Mouse (Mus musculus) embryonic fibroblast, embryonic 13.5 days (primary cell): ENCODE data around the gene Gpr39. TPM values are rescaled to one million over a fixed set of nuclear protein-coding genes. Genes with fewer than 3 reads are reported as not detected.

Experiments used
- H3K27ac ChIP-seq: 2 replicates; pipeline ENCODE4 v1.5.1; 2012; ENCODE audit warnings: low read length, control low read depth, inconsistent platforms; ENCODE audit not compliant: insufficient read depth
- H3K4me1 ChIP-seq: 2 replicates; pipeline ENCODE4 v1.6.1; 2011; ENCODE audit warnings: low read length; ENCODE audit not compliant: control insufficient read depth, insufficient read depth
- H3K4me3 ChIP-seq: 2 replicates; pipeline ENCODE4 v1.5.1; 2011; ENCODE audit warnings: mild to moderate bottlenecking, control low read depth, low read length; ENCODE audit not compliant: insufficient read depth
- CTCF ChIP-seq: IDR thresholded peaks from 2 replicates; pipeline ENCODE4 v1.5.1; 2011; ENCODE audit warnings: mild to moderate bottlenecking, control low read depth, low read length, moderate library complexity, borderline replicate concordance; ENCODE audit not compliant: insufficient read depth
- POLR2A ChIP-seq: IDR thresholded peaks from 2 replicates; pipeline ENCODE4 v1.6.1; 2011; ENCODE audit warnings: low read depth, mild to moderate bottlenecking, control low read depth, low read length, moderate library complexity
- polyA plus RNA-seq: library from polyadenylated mRNA; stranded (reverse); fragments of >200 nt; gene quantifications from 2 replicates; pipeline ENCODE4 v1.2.4, GENCODE M21; 2011; ENCODE audit warnings: low read depth; ENCODE audit not compliant: missing spikeins, insufficient read length

Gene Gpr39
- polyA plus RNA-seq, 1 experiment = 1.2 TPM

GRCm38 (mm10) chr1:125662058-125662457, 14.7 kb upstream of the Gpr39 start:
- H3K4me3 ChIP-seq = no peak overlapping the region
- H3K4me1 ChIP-seq = peaks cover 5% of the 10 kb centered on the region
- TF ChIP-seq POLR2A (no peak), CTCF (no peak)
- H3K27ac ChIP-seq = no peak overlapping the region

GRCm38 (mm10) chr1:125662660-125663059, 14.1 kb upstream of the Gpr39 start:
- TF ChIP-seq CTCF (no peak), POLR2A (no peak)
- no peak overlapping the region for H3K27ac ChIP-seq
- peaks cover 5% of the 10 kb centered on the region for H3K4me1 ChIP-seq
- no peak overlapping the region for H3K4me3 ChIP-seq

DNA sequence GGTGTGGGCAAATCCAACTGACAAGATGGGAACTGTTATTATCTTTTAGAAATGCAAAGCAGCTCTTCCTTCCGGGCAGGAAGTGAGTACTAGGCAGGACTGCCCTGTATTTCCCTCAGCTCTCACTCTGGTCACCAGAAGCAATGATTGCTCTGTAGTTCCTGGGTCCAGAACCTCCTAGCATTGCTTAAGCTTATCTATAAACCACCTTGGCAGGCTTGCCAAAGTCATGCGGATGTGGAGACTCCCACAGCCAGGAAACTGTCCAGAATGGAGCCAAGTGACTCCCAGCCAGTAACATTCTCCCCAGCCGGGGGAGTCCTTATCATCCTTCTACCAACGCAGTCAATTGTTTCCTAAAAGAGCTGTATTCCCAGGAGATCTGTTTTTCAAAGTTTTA, 13.7 kb upstream of the Gpr39 start:
- Histone ChIP-seq H3K4me3 (no peak overlapping the region), H3K27ac (no peak overlapping the region), H3K4me1 (peaks cover 5% of the 10 kb centered on the region)
- TF ChIP-seq CTCF (no peak), POLR2A (no peak)

DNA sequence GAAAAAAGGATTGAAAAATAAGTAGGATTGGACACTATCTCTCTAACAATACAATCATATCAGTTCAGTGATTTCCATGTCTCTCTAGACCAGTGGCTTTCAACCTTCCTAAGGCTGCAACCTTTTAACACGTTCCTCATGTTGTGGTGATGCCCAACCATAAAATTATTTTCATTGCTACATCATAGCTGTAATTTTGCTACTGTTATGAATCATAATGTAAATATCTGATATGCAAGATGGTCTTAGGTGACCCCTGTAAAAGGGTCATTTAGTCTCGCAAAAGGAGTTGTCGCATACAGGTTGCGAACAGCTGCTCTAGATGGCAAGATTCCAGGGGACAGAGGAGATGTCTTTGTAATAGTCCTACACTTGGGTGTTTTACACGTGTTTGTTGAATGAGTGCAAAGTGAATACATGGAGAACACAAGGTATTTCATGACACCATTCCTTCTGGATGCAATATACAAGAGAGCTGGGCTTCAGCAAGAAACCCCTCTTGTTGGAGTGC, 11.6 kb upstream of the Gpr39 start:
- H3K4me3 ChIP-seq = no peak overlapping the region
- H3K27ac ChIP-seq = no peak overlapping the region
- H3K4me1 ChIP-seq = peaks cover 5% of the 10 kb centered on the region
- TF ChIP-seq CTCF = no peak
- no peak for TF ChIP-seq POLR2A

DNA sequence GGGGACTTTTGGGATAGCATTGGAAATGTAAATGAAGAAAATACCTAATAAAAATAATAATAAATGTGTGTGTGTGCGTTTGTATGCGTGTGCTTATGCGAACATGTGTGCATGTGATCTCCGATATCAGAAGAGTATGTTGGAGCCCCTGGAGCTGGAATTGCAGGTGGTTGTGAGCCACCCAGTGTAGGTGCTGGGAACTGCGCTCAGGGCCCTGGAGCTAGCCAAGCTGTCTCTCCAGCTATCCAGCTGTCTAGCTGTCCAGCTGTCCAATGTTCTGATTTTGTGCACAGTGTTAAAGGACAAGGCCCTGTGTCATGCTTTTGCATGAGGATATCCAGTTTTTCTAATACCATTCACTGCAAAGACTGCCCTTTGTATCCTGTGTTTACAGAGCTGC, 7.8 kb upstream of the Gpr39 start:
- Histone ChIP-seq H3K4me1 (peaks cover 5% of the 10 kb centered on the region), H3K27ac (no peak overlapping the region), H3K4me3 (no peak overlapping the region)
- no peak for TF ChIP-seq CTCF
- TF ChIP-seq POLR2A = no peak

- TF ChIP-seq CTCF (no peak), POLR2A (no peak)
- Histone ChIP-seq H3K27ac (no peak overlapping the region), H3K4me1 (peaks cover 11% of the 10 kb centered on the region), H3K4me3 (no peak overlapping the region)
Observed at GRCm38 (mm10) chr1:125675186-125675585, 1.6 kb upstream of the Gpr39 start.

GRCm38 (mm10) chr1:125677286-125677685, 491 bp downstream of the Gpr39 start:
- Histone ChIP-seq H3K4me1 (peaks cover 11% of the 10 kb centered on the region), H3K27ac (peak overlapping the region; percentile 23; the same call in 1 of the 2 replicates)

DNA sequence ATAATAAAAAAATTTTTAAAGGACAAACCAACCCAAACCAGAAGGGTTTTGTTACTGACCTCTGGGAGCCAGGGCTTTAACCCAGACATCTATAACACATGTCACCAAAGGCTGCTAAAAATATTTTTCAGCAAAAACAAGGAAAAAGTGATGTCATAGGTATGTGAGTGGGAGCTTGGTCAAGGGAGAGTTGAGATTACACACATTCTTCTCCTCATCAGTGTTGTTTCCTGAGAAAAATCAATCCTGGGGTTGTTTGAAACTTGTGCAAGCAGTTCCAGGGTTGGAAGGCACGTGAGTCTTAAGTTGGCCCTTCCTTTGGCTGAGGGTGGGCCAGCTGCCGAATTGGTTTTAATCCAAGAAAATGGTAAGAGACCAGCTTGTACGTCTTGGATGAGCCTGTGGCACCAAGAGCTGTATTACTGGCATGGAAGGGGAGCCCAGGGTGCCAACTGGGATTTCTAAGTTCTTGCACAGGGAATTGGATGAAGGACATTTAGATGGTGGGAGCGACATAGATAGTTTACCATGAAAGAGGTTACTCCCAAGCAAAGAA, 2.8 kb downstream of the Gpr39 start:
- H3K27ac ChIP-seq = peak overlapping the region; percentile 39; the same call in 1 of the 2 replicates
- no peak for TF ChIP-seq CTCF
- no peak for TF ChIP-seq POLR2A
- H3K4me1 ChIP-seq = peaks cover 11% of the 10 kb centered on the region
- no peak overlapping the region for H3K4me3 ChIP-seq

More at GRCm38 (mm10) chr1:125677286-125677685, 491 bp downstream of the Gpr39 start:
- no peak overlapping the region for H3K4me3 ChIP-seq
- TF ChIP-seq CTCF = no peak
- no peak for TF ChIP-seq POLR2A

GRCm38 (mm10) chr1:125684423-125684822, 7.6 kb downstream of the Gpr39 start:
- H3K4me1 ChIP-seq = peaks cover 5% of the 10 kb centered on the region
- TF ChIP-seq CTCF = no peak
- TF ChIP-seq POLR2A = no peak
- H3K4me3 ChIP-seq = no peak overlapping the region
- H3K27ac ChIP-seq = no peak overlapping the region

- Histone ChIP-seq H3K27ac (no peak overlapping the region), H3K4me3 (no peak overlapping the region), H3K4me1 (peaks cover 5% of the 10 kb centered on the region)
- no peak for TF ChIP-seq POLR2A
Observed at GRCm38 (mm10) chr1:125685304-125685703, 8.5 kb downstream of the Gpr39 start.
